Mouse (Mus musculus): ENCODE measurements around the gene Grifin. TPM values are rescaled to one million over a fixed set of nuclear protein-coding genes. Genes with fewer than 3 reads are reported as not detected.

Grifin gene
- polyA plus RNA-seq, 2 experiments: 0.19 TPM; not detected in 1

- TF ChIP-seq POLR2A (IDR thresholded peaks at IDR 0.05; ENCODE audit: borderline replicate concordance, extremely low read depth, insufficient read depth, insufficient read length): no peak
- Histone ChIP-seq H3K4me2 (replicated peaks; ENCODE audit: low read depth, low read length, severe bottlenecking) (no peak overlapping the region), H3K27me3 (ENCODE audit: control insufficient read depth, insufficient read depth, low read length) (no peaks in the 10 kb centered on the region), H3K9me3 (ENCODE audit: control insufficient read depth, low read length) (no peaks in the 10 kb centered on the region), H3K9ac (ENCODE audit: low read depth, low read length, severe bottlenecking) (no peak overlapping the region), H3K4me3 (replicated peaks; ENCODE audit: low read length) (no peak overlapping the region), H3K36me3 (ENCODE audit: control insufficient read depth, insufficient read depth, low read length) (peaks cover 2% of the 10 kb centered on the region; the same call in 1 of the 2 replicates), H3K4me1 (ENCODE audit: control insufficient read depth, insufficient read depth, low read length) (peaks cover 4% of the 10 kb centered on the region; the same call in 1 of the 2 replicates), H3K27ac (replicated peaks; ENCODE audit: low read depth, low read length) (no peak overlapping the region)
- ATAC-seq (ENCODE audit: low FRiP score, low read depth) (peak; percentile 34; the same call in 1 of the 2 replicates), DNase-seq (ENCODE audit: low spot score) (peak; percentile 46)
- 45% methylated on average over 7 of the region's 7 CpGs for WGBS
Observed at GRCm38 (mm10) chr5:140514799-140515486, 49.9 kb downstream of the Grifin start.

- peaks cover 7% of the 10 kb centered on the region; the same call in 1 of the 2 replicates for H3K4me1 ChIP-seq (ENCODE audit: control insufficient read depth, insufficient read depth, low read length)
- DNase-seq (ENCODE audit: low spot score) (no peak), ATAC-seq (ENCODE audit: low FRiP score, low read depth) (no peak)
- no peak overlapping the region for H3K9ac ChIP-seq (ENCODE audit: low read depth, low read length, severe bottlenecking)
- no peaks in the 10 kb centered on the region for H3K9me3 ChIP-seq (ENCODE audit: control insufficient read depth, low read length)
- H3K4me3 ChIP-seq (replicated peaks; ENCODE audit: low read length): no peak overlapping the region
- no peaks in the 10 kb centered on the region for H3K27me3 ChIP-seq (ENCODE audit: control insufficient read depth, insufficient read depth, low read length)
- H3K4me2 ChIP-seq (replicated peaks; ENCODE audit: low read depth, low read length, severe bottlenecking): no peak overlapping the region
- no peaks in the 10 kb centered on the region for H3K36me3 ChIP-seq (ENCODE audit: control insufficient read depth, insufficient read depth, low read length)
- 0 out of 2 replicates have a peak overlapping the region, but pooled peaks have one; percentile 3 for H3K27ac ChIP-seq (replicated peaks; ENCODE audit: low read depth, low read length)
- WGBS: 85% methylated on average over 8 of the region's 8 CpGs
- no peak for TF ChIP-seq POLR2A (IDR thresholded peaks at IDR 0.05; ENCODE audit: borderline replicate concordance, extremely low read depth, insufficient read depth, insufficient read length)
Observed at GRCm38 (mm10) chr5:140513921-140514320, 51.0 kb downstream of the Grifin start.

Other genes with a start within 250 kb of the Grifin start
- 31.8 and 37.9 TPM in 2 replicates for gene Mad1l1, start 243.5 kb downstream of the Grifin start, polyA plus RNA-seq (2012; rRNA removed)
- 38.2 and 41.6 TPM in 2 replicates for gene Mad1l1, start 243.5 kb downstream of the Grifin start, polyA plus RNA-seq (2014; fragmentation: Nextera tagmentation; extraction: Ambion mirVana)
- 27.1 and 31.0 TPM in 2 replicates for gene Nudt1, start 243.4 kb downstream of the Grifin start, polyA plus RNA-seq (2012; rRNA removed)
- 34.4 and 35.3 TPM in 2 replicates for gene Nudt1, start 243.4 kb downstream of the Grifin start, polyA plus RNA-seq (2014; fragmentation: Nextera tagmentation; extraction: Ambion mirVana)
- gene Mrm2, start 233.2 kb downstream of the Grifin start, polyA plus RNA-seq (2012; rRNA removed): 12.5 and 13.5 TPM in 2 replicates
- 18.6 and 19.5 TPM in 2 replicates for gene Mrm2, start 233.2 kb downstream of the Grifin start, polyA plus RNA-seq (2014; fragmentation: Nextera tagmentation; extraction: Ambion mirVana)
- 23.0 and 29.8 TPM in 2 replicates for gene Snx8, start 175.8 kb downstream of the Grifin start, polyA plus RNA-seq (2012; rRNA removed)
- gene Snx8, start 175.8 kb downstream of the Grifin start, polyA plus RNA-seq (2014; fragmentation: Nextera tagmentation; extraction: Ambion mirVana): 9.7 and 12.3 TPM in 2 replicates
- gene Eif3b, start 145.7 kb downstream of the Grifin start, polyA plus RNA-seq (2012; rRNA removed): 108 and 119 TPM in 2 replicates
- 145 and 151 TPM in 2 replicates for gene Eif3b, start 145.7 kb downstream of the Grifin start, polyA plus RNA-seq (2014; fragmentation: Nextera tagmentation; extraction: Ambion mirVana)
- gene Gm4869, start 119.4 kb downstream of the Grifin start, polyA plus RNA-seq (2012; rRNA removed): 0.13 TPM in 2 replicates
- gene Gm4869, start 119.4 kb downstream of the Grifin start, polyA plus RNA-seq (2014; fragmentation: Nextera tagmentation; extraction: Ambion mirVana): not detected in 2 replicates
- 22.9 and 28.4 TPM in 2 replicates for gene Chst12, start 59.5 kb downstream of the Grifin start, polyA plus RNA-seq (2012; rRNA removed)
- gene Chst12, start 59.5 kb downstream of the Grifin start, polyA plus RNA-seq (2014; fragmentation: Nextera tagmentation; extraction: Ambion mirVana): 22.4 and 22.6 TPM in 2 replicates
- 38.9 and 48.2 TPM in 2 replicates for gene Lfng, start 42.2 kb upstream of the Grifin start, polyA plus RNA-seq (2012; rRNA removed)
- gene Lfng, start 42.2 kb upstream of the Grifin start, polyA plus RNA-seq (2014; fragmentation: Nextera tagmentation; extraction: Ambion mirVana): 19.2 and 21.4 TPM in 2 replicates
- 118 and 180 TPM in 2 replicates for gene Ttyh3, start 84.0 kb upstream of the Grifin start, polyA plus RNA-seq (2012; rRNA removed)
- gene Ttyh3, start 84.0 kb upstream of the Grifin start, polyA plus RNA-seq (2014; fragmentation: Nextera tagmentation; extraction: Ambion mirVana): 57.5 and 66.3 TPM in 2 replicates
- 38.3 and 43.1 TPM in 2 replicates for gene Iqce, start 137.3 kb upstream of the Grifin start, polyA plus RNA-seq (2012; rRNA removed)
- 23.4 and 24.0 TPM in 2 replicates for gene Iqce, start 137.3 kb upstream of the Grifin start, polyA plus RNA-seq (2014; fragmentation: Nextera tagmentation; extraction: Ambion mirVana)
- 29.6 and 38.6 TPM in 2 replicates for gene Brat1, start 139.9 kb upstream of the Grifin start, polyA plus RNA-seq (2012; rRNA removed)
- gene Brat1, start 139.9 kb upstream of the Grifin start, polyA plus RNA-seq (2014; fragmentation: Nextera tagmentation; extraction: Ambion mirVana): 19.9 and 22.2 TPM in 2 replicates
- 1.1 and 1.4 TPM in 2 replicates for gene Amz1, start 159.1 kb upstream of the Grifin start, polyA plus RNA-seq (2012; rRNA removed)
- 0.88 and 1.1 TPM in 2 replicates for gene Amz1, start 159.1 kb upstream of the Grifin start, polyA plus RNA-seq (2014; fragmentation: Nextera tagmentation; extraction: Ambion mirVana)